Mouse (Mus musculus): ENCODE results near the gene Zc3h12a. TPM values are rescaled to one million over a fixed set of nuclear protein-coding genes. Genes with fewer than 3 reads are reported as not detected.
A peak's percentile ranks its signal among the peaks of the same experiment; 100 is the strongest.

The Zc3h12a gene
- total RNA-seq, 2 experiments from 2014 or later, result 0.71 to 0.99 TPM

GRCm38 (mm10) chr4:125147970-125148369 lies 20.3 kb upstream of the Zc3h12a start:
- no peak for DNase-seq (ENCODE audit: extremely low spot score in 1 of 2, low spot score in 1 of 2)

GRCm38 (mm10) chr4:125145213-125145612 lies 17.6 kb upstream of the Zc3h12a start:
- DNase-seq (ENCODE audit: extremely low spot score in 1 of 2, low spot score in 1 of 2), result no peak

GRCm38 (mm10) chr4:125144627-125145026 lies 17.0 kb upstream of the Zc3h12a start:
- no peak for DNase-seq (ENCODE audit: extremely low spot score in 1 of 2, low spot score in 1 of 2)

- DNase-seq (ENCODE audit: extremely low spot score in 1 of 2, low spot score in 1 of 2), result no peak
These were observed 16.6 kb upstream of the Zc3h12a start for GRCm38 (mm10) chr4:125144211-125144610.

GRCm38 (mm10) chr4:125138321-125138720 lies 10.7 kb upstream of the Zc3h12a start:
- DNase-seq (ENCODE audit: extremely low spot score in 1 of 2, low spot score in 1 of 2), result no peak

- no peak for DNase-seq (ENCODE audit: extremely low spot score in 1 of 2, low spot score in 1 of 2)
These were observed 8.8 kb upstream of the Zc3h12a start for GRCm38 (mm10) chr4:125136303-125136888.

GRCm38 (mm10) chr4:125135076-125135855 lies 7.6 kb upstream of the Zc3h12a start:
- DNase-seq (ENCODE audit: extremely low spot score in 1 of 2, low spot score in 1 of 2), result no peak

- DNase-seq (ENCODE audit: extremely low spot score in 1 of 2, low spot score in 1 of 2), result no peak
These were observed 7.0 kb upstream of the Zc3h12a start for GRCm38 (mm10) chr4:125134631-125135030.

GRCm38 (mm10) chr4:125134192-125134591 lies 6.6 kb upstream of the Zc3h12a start:
- no peak for DNase-seq (ENCODE audit: extremely low spot score in 1 of 2, low spot score in 1 of 2)

GRCm38 (mm10) chr4:125132394-125132793 lies 4.8 kb upstream of the Zc3h12a start:
- peak in 1 of 2 experiments; percentile 75 for DNase-seq (ENCODE audit: extremely low spot score in 1 of 2, low spot score in 1 of 2)

GRCm38 (mm10) chr4:125131493-125131892 lies 3.9 kb upstream of the Zc3h12a start:
- DNase-seq (ENCODE audit: extremely low spot score in 1 of 2, low spot score in 1 of 2), result no peak

GRCm38 (mm10) chr4:125126761-125127160 lies 879 bp downstream of the Zc3h12a start:
- no peak for DNase-seq (ENCODE audit: extremely low spot score in 1 of 2, low spot score in 1 of 2)

- DNase-seq (ENCODE audit: extremely low spot score in 1 of 2, low spot score in 1 of 2), result no peak
These were observed 1.5 kb downstream of the Zc3h12a start for GRCm38 (mm10) chr4:125126186-125126585.

- no peak for DNase-seq (ENCODE audit: extremely low spot score in 1 of 2, low spot score in 1 of 2)
These were observed 2.2 kb downstream of the Zc3h12a start for GRCm38 (mm10) chr4:125125361-125125921.

GRCm38 (mm10) chr4:125124424-125125209 lies 3.0 kb downstream of the Zc3h12a start:
- no peak for DNase-seq (ENCODE audit: extremely low spot score in 1 of 2, low spot score in 1 of 2)

- peak in 1 of 2 experiments; percentile 6 for DNase-seq (ENCODE audit: extremely low spot score in 1 of 2, low spot score in 1 of 2)
These were observed 4.4 kb downstream of the Zc3h12a start for GRCm38 (mm10) chr4:125123279-125123671.

- DNase-seq (ENCODE audit: extremely low spot score in 1 of 2, low spot score in 1 of 2), result no peak
These were observed 5.0 kb downstream of the Zc3h12a start for GRCm38 (mm10) chr4:125122431-125123278.

- no peak for DNase-seq (ENCODE audit: extremely low spot score in 1 of 2, low spot score in 1 of 2)
These were observed 7.9 kb downstream of the Zc3h12a start for GRCm38 (mm10) chr4:125119721-125120120.

GRCm38 (mm10) chr4:125119070-125119469 lies 8.6 kb downstream of the Zc3h12a start:
- DNase-seq (ENCODE audit: extremely low spot score in 1 of 2, low spot score in 1 of 2), result no peak

GRCm38 (mm10) chr4:125117902-125118320 lies 9.7 kb downstream of the Zc3h12a start:
- no peak for DNase-seq (ENCODE audit: extremely low spot score in 1 of 2, low spot score in 1 of 2)
